Mouse (Mus musculus) hindbrain, embryonic 12.5 days (tissue): ENCODE data around the gene Safb. TPM values are rescaled to one million over a fixed set of nuclear protein-coding genes. Genes with fewer than 3 reads are reported as not detected.
"Not testable (repeated sequence)": the region's sequence is repeated elsewhere in the genome, so short reads cannot be mapped to it uniquely, and the experiment has no call there.

Experiments
- ATAC-seq: fragments of 200-750 bp; cut with Nextera tagmentation; 2 replicates; pipeline ENCODE4 v1.8.0; 2017; ENCODE audit warnings: moderate TSS enrichment; ENCODE audit not compliant: low FRiP score
- H3K27ac ChIP-seq: fragments of 300-500 bp; sonication (generic); 2 replicates; pipeline ENCODE4 v1.5.1; 2016; ENCODE audit warnings: mild to moderate bottlenecking
- H3K27me3 ChIP-seq: fragments of 300-500 bp; sonication (generic); 2 replicates; pipeline ENCODE4 v1.6.1; 2016; ENCODE audit warnings: mild to moderate bottlenecking
- H3K36me3 ChIP-seq: fragments of 300-500 bp; sonication (generic); 2 replicates; pipeline ENCODE4 v1.6.1; 2016; ENCODE audit warnings: mild to moderate bottlenecking
- H3K4me1 ChIP-seq: fragments of 300-500 bp; sonication (generic); 2 replicates; pipeline ENCODE4 v1.6.1; 2016
- H3K4me2 ChIP-seq: fragments of 300-500 bp; sonication (generic); replicated peaks from 2 replicates; pipeline ENCODE4 v1.6.1; 2016; ENCODE audit warnings: mild to moderate bottlenecking
- H3K4me3 ChIP-seq: fragments of 300-500 bp; sonication (generic); 2 replicates; pipeline ENCODE4 v1.5.1; 2016; ENCODE audit warnings: mild to moderate bottlenecking
- H3K9ac ChIP-seq: fragments of 300-500 bp; sonication (generic); 2 replicates; pipeline ENCODE4 v1.6.1; 2016; ENCODE audit warnings: mild to moderate bottlenecking, moderate library complexity
- H3K9me3 ChIP-seq: fragments of 300-500 bp; sonication (generic); replicated peaks from 2 replicates; pipeline ENCODE4 v1.6.1; 2016; ENCODE audit warnings: mild to moderate bottlenecking
- WGBS: fragments of 180-500 bp; shearing (Covaris S2); methylation state at CpG from one replicate; pipeline ENCODE4 v1.1.7; 2016; 5-methylcytosine and 5-hydroxymethylcytosine counted together
- polyA plus RNA-seq: library from polyadenylated mRNA; unstranded; fragments of >200 nt; fragmentation: Nextera tagmentation; extraction: Ambion mirVana; gene quantifications from 2 replicates; pipeline ENCODE4 v1.2.1, GENCODE M21; 2016

The Safb gene
- polyA plus RNA-seq, 1 experiment from 2014 or later: 161 TPM

DNA sequence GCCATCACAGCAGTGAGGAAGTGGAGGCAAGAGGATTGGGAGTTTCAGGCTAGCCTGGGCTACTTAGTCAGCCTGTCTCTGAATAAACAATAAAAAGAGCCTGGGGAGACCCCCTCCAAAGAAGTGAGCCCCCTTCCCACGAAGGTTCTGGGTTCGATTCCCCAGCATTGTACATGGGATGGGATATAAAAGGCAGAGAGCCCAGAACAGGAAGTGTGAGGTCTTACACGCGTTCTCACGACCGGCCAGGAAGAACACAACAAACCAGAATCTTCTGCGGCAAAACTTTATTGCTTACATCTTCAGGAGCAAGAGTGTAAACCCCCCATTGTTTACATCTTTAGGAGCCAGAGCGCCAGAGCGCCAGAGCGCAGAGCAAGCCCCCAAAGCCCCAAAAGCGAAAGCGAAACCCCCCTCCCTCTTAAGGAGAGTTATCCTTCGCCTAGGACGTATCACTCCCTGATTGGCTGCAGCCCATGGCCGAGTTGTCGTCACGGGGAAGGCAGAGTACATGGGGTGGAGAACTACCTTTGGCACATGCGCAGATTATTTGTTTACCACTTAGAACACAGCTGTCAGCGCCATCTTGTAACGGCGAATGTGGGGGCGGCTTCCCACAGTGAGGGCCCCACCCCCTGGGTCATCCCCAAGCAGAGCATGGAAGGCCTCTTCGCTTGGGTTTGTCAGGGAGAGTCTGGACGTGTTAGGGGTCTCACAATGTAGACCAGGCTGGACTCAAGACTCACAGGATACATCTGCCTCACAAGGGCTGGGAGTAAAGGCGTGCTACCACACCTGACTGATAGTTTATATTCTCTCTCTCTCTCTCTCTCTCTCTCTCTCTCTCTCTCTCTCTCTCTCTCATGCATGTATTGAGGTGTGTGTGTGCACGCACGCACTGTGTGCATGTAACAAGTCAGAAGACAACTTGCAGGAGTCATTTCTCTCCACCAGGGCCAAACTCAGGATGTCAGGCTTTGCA is 45.5 kb downstream of the Safb start:
- not testable (repeated sequence) for H3K4me2 ChIP-seq, H3K9me3 ChIP-seq, H3K36me3 ChIP-seq, H3K27ac ChIP-seq, H3K4me3 ChIP-seq, ATAC-seq, H3K9ac ChIP-seq, H3K27me3 ChIP-seq
- 88% methylated on average over 27 of the region's 27 CpGs for WGBS
- H3K4me1 ChIP-seq: peaks cover 18% of the 10 kb centered on the region

DNA sequence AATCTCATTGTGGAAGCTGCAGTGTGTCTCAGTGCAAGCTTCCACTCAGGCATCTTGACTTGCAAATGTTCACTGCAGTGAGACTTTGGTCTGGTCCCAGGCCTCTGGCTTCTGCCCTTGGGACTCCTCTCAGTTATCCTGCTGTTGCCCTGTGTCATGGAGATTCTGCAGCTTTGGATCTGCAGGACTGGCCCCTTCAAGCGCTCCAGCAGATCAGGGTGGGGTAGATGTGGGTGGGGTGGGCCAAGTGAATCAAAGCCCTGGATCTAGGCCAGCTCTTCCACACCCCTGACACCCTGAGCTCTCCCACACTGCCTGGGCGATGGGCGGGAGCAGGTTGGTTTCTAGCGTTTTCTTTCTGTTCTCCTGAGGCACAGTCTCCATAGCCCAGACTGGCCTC is 47.2 kb downstream of the Safb start:
- H3K27ac ChIP-seq: no peak overlapping the region
- no peak for ATAC-seq
- H3K4me1 ChIP-seq: peaks cover 6% of the 10 kb centered on the region
- no peaks in the 10 kb centered on the region for H3K27me3 ChIP-seq
- no peaks in the 10 kb centered on the region for H3K36me3 ChIP-seq
- no peak overlapping the region for H3K4me3 ChIP-seq
- H3K9ac ChIP-seq: no peak overlapping the region
- H3K4me2 ChIP-seq: no peak overlapping the region
- 51% methylated on average over 4 of the region's 4 CpGs for WGBS
- H3K9me3 ChIP-seq: no peaks in the 10 kb centered on the region

DNA sequence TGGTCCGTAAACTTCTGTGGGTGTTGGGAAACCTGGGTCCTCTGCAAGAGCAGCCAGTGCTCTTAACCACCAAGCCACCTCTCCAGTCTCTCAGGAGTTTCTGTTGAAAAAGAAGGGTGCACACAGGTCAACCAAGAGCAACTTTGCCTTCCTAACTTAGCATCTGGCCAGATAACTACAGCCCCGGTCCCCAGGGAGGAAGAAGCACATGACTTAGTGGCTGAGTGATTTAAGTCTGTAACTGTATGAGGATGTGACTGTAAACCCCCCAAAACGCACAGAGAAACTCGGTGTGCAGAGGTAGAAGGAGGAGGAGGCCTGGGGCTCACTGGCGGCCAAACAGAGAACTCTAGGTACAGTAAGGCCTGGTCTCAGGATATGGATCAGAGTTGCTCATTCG is 49.4 kb downstream of the Safb start:
- ATAC-seq: no peak
- no peaks in the 10 kb centered on the region for H3K4me1 ChIP-seq
- no peaks in the 10 kb centered on the region for H3K9me3 ChIP-seq
- no peak overlapping the region for H3K9ac ChIP-seq
- H3K4me3 ChIP-seq: no peak overlapping the region
- H3K27me3 ChIP-seq: no peaks in the 10 kb centered on the region
- no peak overlapping the region for H3K27ac ChIP-seq
- no peak overlapping the region for H3K4me2 ChIP-seq
- WGBS: 85% methylated on average over 6 of the region's 6 CpGs
- H3K36me3 ChIP-seq: no peaks in the 10 kb centered on the region

DNA sequence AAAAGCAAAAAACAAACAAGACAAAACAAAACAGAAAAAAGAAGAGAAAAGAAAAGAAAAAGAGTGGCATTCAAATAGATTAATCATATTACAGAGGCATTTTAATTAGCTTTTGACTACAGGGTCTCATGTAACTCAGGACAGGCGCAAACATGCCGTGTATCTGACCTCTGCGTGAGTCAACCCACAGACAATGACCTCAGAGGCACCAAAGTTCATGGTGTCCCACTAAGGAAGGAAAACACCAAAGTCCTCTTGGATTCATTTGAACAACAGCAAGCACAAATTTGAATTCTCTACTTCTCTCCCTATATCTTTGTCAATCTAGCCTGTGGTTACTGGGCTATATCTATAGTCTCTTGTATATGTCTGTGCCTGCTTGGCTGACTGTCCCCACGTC is 58.6 kb downstream of the Safb start:
- no peaks in the 10 kb centered on the region for H3K36me3 ChIP-seq
- H3K27me3 ChIP-seq: no peaks in the 10 kb centered on the region
- no peaks in the 10 kb centered on the region for H3K4me1 ChIP-seq
- H3K9ac ChIP-seq: no peak overlapping the region
- WGBS: 86% methylated on average over 4 of the region's 4 CpGs
- ATAC-seq: no peak
- no peak overlapping the region for H3K4me3 ChIP-seq
- H3K9me3 ChIP-seq: no peaks in the 10 kb centered on the region
- H3K4me2 ChIP-seq: no peak overlapping the region
- H3K27ac ChIP-seq: no peak overlapping the region

DNA sequence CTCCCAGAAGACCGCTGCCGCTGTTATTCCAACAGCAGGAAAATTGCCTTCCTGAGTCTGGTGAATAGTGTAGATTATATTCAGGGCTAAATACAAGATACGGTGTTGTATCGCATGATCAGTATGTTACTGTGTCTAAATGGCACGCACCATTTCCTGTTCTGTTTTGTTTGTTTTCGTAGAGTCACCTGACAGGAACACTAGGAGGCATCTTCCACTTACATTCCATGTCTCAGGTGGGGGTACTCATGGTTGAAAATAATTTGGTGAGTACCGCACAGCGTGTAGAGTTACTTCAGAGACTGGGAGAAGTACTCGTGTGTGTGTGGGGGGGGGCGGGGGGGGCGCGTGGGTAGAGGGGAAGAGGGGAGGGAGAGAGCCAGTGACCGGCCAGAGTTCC is 62.9 kb downstream of the Safb start:
- no peak for ATAC-seq
- no peaks in the 10 kb centered on the region for H3K27me3 ChIP-seq
- no peak overlapping the region for H3K4me2 ChIP-seq
- H3K4me1 ChIP-seq: no peaks in the 10 kb centered on the region
- H3K4me3 ChIP-seq: no peak overlapping the region
- no peaks in the 10 kb centered on the region for H3K9me3 ChIP-seq
- H3K36me3 ChIP-seq: no peaks in the 10 kb centered on the region
- no peak overlapping the region for H3K27ac ChIP-seq
- H3K9ac ChIP-seq: no peak overlapping the region
- 66% methylated on average over 11 of the region's 13 CpGs for WGBS

DNA sequence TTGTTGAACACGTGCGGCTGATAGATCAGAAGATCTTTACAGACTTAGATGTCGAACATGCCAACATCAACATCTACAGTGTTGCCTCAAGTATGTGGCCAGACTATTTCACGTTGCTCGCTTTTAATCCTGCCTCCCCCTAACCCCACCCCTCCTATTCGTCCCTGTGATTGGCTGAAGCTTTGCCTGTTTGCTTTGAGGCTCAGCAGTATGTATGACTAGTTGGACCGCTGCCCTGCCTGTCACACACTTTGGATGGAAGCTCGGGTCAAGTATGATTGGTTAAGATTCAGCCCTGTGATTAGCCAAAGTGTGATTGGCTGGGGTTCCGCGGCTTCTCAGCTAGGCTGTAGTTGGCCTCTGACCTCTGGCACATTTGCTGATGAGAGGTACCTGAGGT is 67.2 kb downstream of the Safb start:
- Histone ChIP-seq H3K4me2 (no peak overlapping the region), H3K4me3 (no peak overlapping the region), H3K36me3 (no peaks in the 10 kb centered on the region), H3K9me3 (no peaks in the 10 kb centered on the region), H3K4me1 (no peaks in the 10 kb centered on the region), H3K27me3 (no peaks in the 10 kb centered on the region), H3K9ac (no peak overlapping the region), H3K27ac (no peak overlapping the region)
- 46% methylated on average over 10 of the region's 10 CpGs for WGBS
- ATAC-seq: no peak

DNA sequence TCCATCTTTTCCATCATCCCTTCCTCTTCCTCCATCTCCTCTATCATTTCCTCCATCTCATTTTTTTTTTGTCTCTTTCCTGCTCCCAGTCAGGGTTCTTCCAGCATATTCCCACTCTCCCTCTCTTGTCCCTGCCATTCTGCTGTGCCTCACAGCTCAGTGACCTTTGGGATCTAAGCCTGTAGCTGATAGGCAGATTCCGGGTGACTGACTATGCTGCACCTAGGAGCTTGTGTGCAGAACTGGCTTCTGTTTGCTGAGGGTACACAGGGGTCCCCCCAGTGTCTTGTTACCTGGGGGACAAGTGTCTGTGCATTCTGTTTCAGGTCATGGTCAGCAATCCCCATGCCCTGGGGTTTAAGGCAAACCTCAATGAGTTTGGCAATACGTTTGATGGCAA is 70.1 kb downstream of the Safb start:
- H3K9ac ChIP-seq: no peak overlapping the region
- 73% methylated on average over 2 of the region's 2 CpGs for WGBS
- H3K4me3 ChIP-seq: no peak overlapping the region
- H3K9me3 ChIP-seq: no peaks in the 10 kb centered on the region
- H3K4me1 ChIP-seq: no peaks in the 10 kb centered on the region
- H3K4me2 ChIP-seq: no peak overlapping the region
- H3K27me3 ChIP-seq: no peaks in the 10 kb centered on the region
- ATAC-seq: no peak
- H3K27ac ChIP-seq: no peak overlapping the region
- H3K36me3 ChIP-seq: no peaks in the 10 kb centered on the region

DNA sequence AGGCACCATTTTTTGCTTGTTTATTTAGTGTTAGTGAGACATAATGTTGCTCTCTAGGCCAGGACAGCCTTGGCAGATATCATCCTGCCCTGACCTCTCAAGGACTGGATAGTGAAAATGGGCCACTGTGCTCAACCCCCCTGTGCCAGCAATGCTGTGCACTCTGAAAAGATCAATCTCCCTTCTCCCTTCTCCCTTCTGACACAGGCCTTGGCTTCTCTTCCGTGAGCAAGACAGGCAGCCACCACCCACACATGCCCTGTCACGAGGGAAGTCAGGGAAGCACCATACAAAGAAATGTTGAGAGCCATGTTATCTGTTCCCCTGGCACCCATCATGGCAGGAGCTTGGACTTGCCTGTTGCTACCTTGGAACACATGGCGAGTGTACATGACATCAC is 70.7 kb downstream of the Safb start:
- 87% methylated on average over 3 of the region's 3 CpGs for WGBS
- Histone ChIP-seq H3K9me3 (no peaks in the 10 kb centered on the region), H3K9ac (no peak overlapping the region), H3K4me3 (no peak overlapping the region), H3K27me3 (no peaks in the 10 kb centered on the region), H3K27ac (no peak overlapping the region), H3K4me2 (no peak overlapping the region), H3K36me3 (no peaks in the 10 kb centered on the region), H3K4me1 (0 out of 2 replicates have a peak, but pooled peaks cover 2% of the 10 kb centered on the region)
- no peak for ATAC-seq

Other genes starting within 250 kb of the Safb start
- 316 and 326 TPM in 2 replicates for gene Ptprs, start 108.3 kb upstream of the Safb start, polyA plus RNA-seq
- gene Znrf4, start 72.4 kb upstream of the Safb start, polyA plus RNA-seq: not detected in 2 replicates
- 1.8 and 2.0 TPM in 2 replicates for gene Gm20219, start 30.4 kb upstream of the Safb start, polyA plus RNA-seq
- 93.5 and 105 TPM in 2 replicates for gene Safb2, start 240 bp upstream of the Safb start, polyA plus RNA-seq
- gene 2410015M20Rik, start 24.9 kb downstream of the Safb start, polyA plus RNA-seq: 184 and 193 TPM in 2 replicates
- 1,045 and 1,230 TPM in 2 replicates for gene Rpl36, start 28.6 kb downstream of the Safb start, polyA plus RNA-seq
- 50.6 and 55.5 TPM in 2 replicates for gene Lonp1, start 42.1 kb downstream of the Safb start, polyA plus RNA-seq
- gene Catsperd, start 43.3 kb downstream of the Safb start, polyA plus RNA-seq: 0.74 and 0.98 TPM in 2 replicates
- gene Ranbp3, start 88.5 kb downstream of the Safb start, polyA plus RNA-seq: 98.2 and 105 TPM in 2 replicates
- gene Ndufa11, start 132.9 kb downstream of the Safb start, polyA plus RNA-seq: 323 and 382 TPM in 2 replicates
- gene Vmac, start 133.2 kb downstream of the Safb start, polyA plus RNA-seq: 15.3 and 18.1 TPM in 2 replicates
- 3.9 and 5.1 TPM in 2 replicates for gene Nrtn, start 172.7 kb downstream of the Safb start, polyA plus RNA-seq
- 46.8 and 47.6 TPM in 2 replicates for gene Dus3l, start 179.9 kb downstream of the Safb start, polyA plus RNA-seq
- 1.3 and 1.7 TPM in 2 replicates for gene Prr22, start 185.4 kb downstream of the Safb start, polyA plus RNA-seq
- gene Rfx2, start 246.2 kb downstream of the Safb start, polyA plus RNA-seq: 8.7 and 10.2 TPM in 2 replicates